Mouse (Mus musculus): ENCODE results near the gene Lactb. TPM values are rescaled to one million over a fixed set of nuclear protein-coding genes. Genes with fewer than 3 reads are reported as not detected.

Gene Lactb
- total RNA-seq, 1 experiment from 2014 or later, result 33.3 TPM

GRCm38 (mm10) chr9:66910677-66911076, 64.6 kb downstream of the Lactb start:
- no peak for ATAC-seq (replicated peaks; ENCODE audit: insufficient number of reproducible peaks, low FRiP score, low TSS enrichment, poor library complexity, severe bottlenecking)

DNA sequence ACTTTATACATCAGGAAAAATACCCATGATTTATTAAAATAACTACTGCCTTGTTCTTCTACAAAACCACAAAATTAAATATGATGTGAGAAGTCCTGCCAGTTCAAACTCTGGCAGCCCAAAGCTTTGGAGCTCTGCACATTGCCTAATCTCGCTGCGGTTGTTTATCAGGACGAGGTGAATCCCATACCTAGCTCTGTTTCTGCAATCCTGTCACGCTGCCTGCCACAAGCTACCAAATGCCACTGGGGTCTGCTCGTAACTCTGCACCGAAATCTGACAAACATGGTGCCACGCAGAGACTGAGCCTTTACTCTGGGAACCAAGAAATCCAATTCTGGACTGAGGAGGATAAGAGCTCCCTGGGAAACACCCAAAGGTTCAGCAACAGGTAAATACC, 65.4 kb downstream of the Lactb start:
- no peak for ATAC-seq (replicated peaks; ENCODE audit: insufficient number of reproducible peaks, low FRiP score, low TSS enrichment, poor library complexity, severe bottlenecking)

- ATAC-seq (replicated peaks; ENCODE audit: insufficient number of reproducible peaks, low FRiP score, low TSS enrichment, poor library complexity, severe bottlenecking), result 0 out of 2 replicates have a peak, but pooled peaks have one; percentile 15
Measured at GRCm38 (mm10) chr9:66907746-66908397, 67.4 kb downstream of the Lactb start.

GRCm38 (mm10) chr9:66907126-66907525, 68.2 kb downstream of the Lactb start:
- ATAC-seq (replicated peaks; ENCODE audit: insufficient number of reproducible peaks, low FRiP score, low TSS enrichment, poor library complexity, severe bottlenecking), result no peak

- ATAC-seq (replicated peaks; ENCODE audit: insufficient number of reproducible peaks, low FRiP score, low TSS enrichment, poor library complexity, severe bottlenecking), result no peak
Measured at GRCm38 (mm10) chr9:66905990-66906389, 69.3 kb downstream of the Lactb start.

Other genes with a start within 250 kb of the Lactb start
- 3.6 to 6.5 TPM (median 5.0 TPM) in 3 replicates for gene Aph1b, start 180.0 kb downstream of the Lactb start, total RNA-seq (2017)
- gene Gm10647, start 178.4 kb downstream of the Lactb start, total RNA-seq (2017), result not detected in 3 replicates
- gene Aph1c, start 140.8 kb downstream of the Lactb start, total RNA-seq (2017), result 1.9 to 9.5 TPM (median 3.2 TPM) in 3 replicates
- 147 to 179 TPM (median 160 TPM) in 3 replicates for gene Rab8b, start 55.8 kb downstream of the Lactb start, total RNA-seq (2017)
- 70.0 to 115 TPM (median 89.9 TPM) in 3 replicates for gene Rps27l, start 29.4 kb downstream of the Lactb start, total RNA-seq (2017)
- 29.4 to 78.0 TPM (median 49.1 TPM) in 3 replicates for gene Tpm1, start 73.9 kb upstream of the Lactb start, total RNA-seq (2017)